ENCODE assay signal across 8 mouse cellular contexts in the genomic region with DNA sequence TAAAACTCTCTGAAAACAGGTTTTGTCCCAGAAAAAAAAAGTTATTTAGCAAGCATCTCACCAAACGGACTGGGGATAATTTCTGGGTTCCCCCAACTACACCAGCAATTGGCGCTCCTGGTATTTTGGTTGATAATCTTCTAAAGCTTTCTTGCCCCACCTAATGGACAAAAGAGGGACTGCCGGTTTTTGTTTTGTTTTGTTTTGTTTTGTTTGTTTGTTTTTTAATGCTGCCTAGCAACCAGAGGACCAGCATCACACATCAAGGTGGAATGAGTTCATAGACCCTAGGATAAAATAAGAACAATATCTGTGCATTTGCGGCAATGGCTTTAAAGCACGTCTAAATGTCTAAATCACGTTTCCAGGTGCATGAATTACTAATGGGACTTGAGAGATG. TPM values are rescaled to one million over a fixed set of nuclear protein-coding genes. Genes with fewer than 3 reads are reported as not detected.
DNase-seq lines count a peak whose midpoint lies in the region; ATAC-seq and TF ChIP-seq lines count a peak whose summit lies in the region.

No protein-coding gene starts in this region.

- no peaks in the 10 kb centered on the region for H3K36me3 ChIP-seq in forebrain, embryonic 14.5 days (ENCODE audit: control insufficient read depth, insufficient read depth, low read length)
- H3K36me3 ChIP-seq in forebrain, embryonic 16.5 days (ENCODE audit: control insufficient read depth, insufficient read depth) = no peaks in the 10 kb centered on the region
- no peaks in the 10 kb centered on the region for H3K36me3 ChIP-seq in liver, embryonic 14.5 days (replicated peaks; ENCODE audit: control insufficient read depth, insufficient read depth, low read depth)
- no peaks in the 10 kb centered on the region for H3K36me3 ChIP-seq in liver, embryonic 12.5 days
- no peaks in the 10 kb centered on the region for H3K36me3 ChIP-seq in limb, embryonic 14.5 days (ENCODE audit: control insufficient read depth, insufficient read depth, low read length)
- H3K36me3 ChIP-seq in forebrain, embryonic 13.5 days (ENCODE audit: poor library complexity, severe bottlenecking) = no peaks in the 10 kb centered on the region

- no peaks in the 10 kb centered on the region for H3K9me3 ChIP-seq in forebrain, embryonic 14.5 days (replicated peaks; ENCODE audit: control insufficient read depth, low read length)
- H3K9me3 ChIP-seq in forebrain, embryonic 16.5 days (ENCODE audit: control insufficient read depth, low read length) = no peaks in the 10 kb centered on the region
- H3K9me3 ChIP-seq in liver, embryonic 14.5 days (ENCODE audit: control insufficient read depth, low read length) = no peaks in the 10 kb centered on the region
- no peaks in the 10 kb centered on the region for H3K9me3 ChIP-seq in liver, embryonic 12.5 days (replicated peaks)
- no peaks in the 10 kb centered on the region for H3K9me3 ChIP-seq in limb, embryonic 14.5 days (ENCODE audit: control insufficient read depth, low read length)
- H3K9me3 ChIP-seq in forebrain, embryonic 13.5 days (replicated peaks) = no peaks in the 10 kb centered on the region

- H3K9ac ChIP-seq in forebrain, embryonic 14.5 days (ENCODE audit: low read length) = no peak overlapping the region
- no peak overlapping the region for H3K9ac ChIP-seq in forebrain, embryonic 16.5 days (replicated peaks; ENCODE audit: low read depth, low read length)
- H3K9ac ChIP-seq in liver, embryonic 14.5 days (replicated peaks) = no peak overlapping the region
- H3K9ac ChIP-seq in liver, embryonic 12.5 days = no peak overlapping the region
- H3K9ac ChIP-seq in limb, embryonic 14.5 days (ENCODE audit: low read depth, low read length, severe bottlenecking) = no peak overlapping the region
- H3K9ac ChIP-seq in forebrain, embryonic 13.5 days = no peak overlapping the region

- no peak for TF ChIP-seq EP300 in liver, embryonic 14.5 days (IDR thresholded peaks at IDR 0.05; ENCODE audit: low read depth)

- no peak overlapping the region for H3K27ac ChIP-seq in forebrain, embryonic 14.5 days (ENCODE audit: low read depth, low read length)
- H3K27ac ChIP-seq in forebrain, embryonic 16.5 days (ENCODE audit: low read length) = no peak overlapping the region
- H3K27ac ChIP-seq in liver, embryonic 14.5 days = no peak overlapping the region
- no peak overlapping the region for H3K27ac ChIP-seq in liver, embryonic 12.5 days
- H3K27ac ChIP-seq in limb, embryonic 14.5 days (replicated peaks; ENCODE audit: low read depth, low read length) = no peak overlapping the region
- H3K27ac ChIP-seq in forebrain, embryonic 13.5 days = no peak overlapping the region

- H3K4me3 ChIP-seq in forebrain, embryonic 14.5 days (ENCODE audit: low read depth, low read length) = no peak overlapping the region
- no peak overlapping the region for H3K4me3 ChIP-seq in forebrain, embryonic 16.5 days (replicated peaks; ENCODE audit: low read length)
- no peak overlapping the region for H3K4me3 ChIP-seq in liver, embryonic 14.5 days (ENCODE audit: insufficient read depth in 1 of 2, low read depth in 2 of 2, low read length in 2 of 2)
- no peak overlapping the region for H3K4me3 ChIP-seq in liver, embryonic 12.5 days
- no peak overlapping the region for H3K4me3 ChIP-seq in limb, embryonic 14.5 days (replicated peaks; ENCODE audit: low read length)
- H3K4me3 ChIP-seq in forebrain, embryonic 13.5 days = no peak overlapping the region

- no peak for ATAC-seq in forebrain, embryonic 14.5 days
- no peak for ATAC-seq in forebrain, embryonic 16.5 days
- ATAC-seq in liver, embryonic 14.5 days (ENCODE audit: insufficient read depth) = no peak
- no peak for ATAC-seq in liver, embryonic 12.5 days
- ATAC-seq in limb, embryonic 14.5 days (ENCODE audit: low FRiP score, low read depth) = no peak
- ATAC-seq in forebrain, embryonic 13.5 days = no peak

- no peak for TF ChIP-seq POLR2A in limb, embryonic 14.5 days (IDR thresholded peaks at IDR 0.05; ENCODE audit: borderline replicate concordance, extremely low read depth, insufficient read depth, insufficient read length)

- DNase-seq in forebrain, embryonic 14.5 days (ENCODE audit: low spot score) = peak; percentile 50
- peak; percentile 22 to 59 (median 41) for DNase-seq in liver, embryonic 14.5 days (ENCODE audit: low read depth in 3 of 3, low spot score in 3 of 3)
- DNase-seq in ZHBTc4 (ENCODE audit: low read depth, low spot score) = peak; percentile 55
- peak; percentile 18 for DNase-seq in limb, embryonic 14.5 days (ENCODE audit: low spot score)
- DNase-seq in ovary, adult 18-20 months (ENCODE audit: low spot score) = no peak

- peak; percentile 56 for TF ChIP-seq CTCF in liver, embryonic 14.5 days (IDR thresholded peaks at IDR 0.05; ENCODE audit: low read depth)

- WGBS in forebrain, embryonic 14.5 days = 47% methylated on average over 6 of the region's 6 CpGs
- 47% methylated on average over 6 of the region's 6 CpGs for WGBS in forebrain, embryonic 16.5 days
- 32% methylated on average over 6 of the region's 6 CpGs for WGBS in liver, embryonic 14.5 days (ENCODE audit: insufficient replicate concordance)
- WGBS in liver, embryonic 12.5 days (ENCODE audit: insufficient replicate concordance) = 33% methylated on average over 6 of the region's 6 CpGs
- WGBS in limb, embryonic 14.5 days = 41% methylated on average over 6 of the region's 6 CpGs
- 44% methylated on average over 6 of the region's 6 CpGs for WGBS in forebrain, embryonic 13.5 days

- H3K4me1 ChIP-seq in forebrain, embryonic 14.5 days (ENCODE audit: control insufficient read depth, insufficient read depth, low read length) = no peaks in the 10 kb centered on the region
- no peaks in the 10 kb centered on the region for H3K4me1 ChIP-seq in forebrain, embryonic 16.5 days (replicated peaks; ENCODE audit: control insufficient read depth, insufficient read depth, low read length)
- H3K4me1 ChIP-seq in liver, embryonic 14.5 days (replicated peaks; ENCODE audit: control insufficient read depth in 2 of 2, insufficient read depth in 2 of 2, low read length in 1 of 2) = no peaks in the 10 kb centered on the region
- no peaks in the 10 kb centered on the region for H3K4me1 ChIP-seq in liver, embryonic 12.5 days
- no peaks in the 10 kb centered on the region for H3K4me1 ChIP-seq in limb, embryonic 14.5 days (ENCODE audit: control insufficient read depth, insufficient read depth, low read length)
- no peaks in the 10 kb centered on the region for H3K4me1 ChIP-seq in forebrain, embryonic 13.5 days

- H3K4me2 ChIP-seq in forebrain, embryonic 14.5 days (ENCODE audit: low read length) = no peak overlapping the region
- H3K4me2 ChIP-seq in forebrain, embryonic 16.5 days (ENCODE audit: low read length) = no peak overlapping the region
- no peak overlapping the region for H3K4me2 ChIP-seq in liver, embryonic 14.5 days (ENCODE audit: low read depth)
- no peak overlapping the region for H3K4me2 ChIP-seq in liver, embryonic 12.5 days
- no peak overlapping the region for H3K4me2 ChIP-seq in limb, embryonic 14.5 days (replicated peaks; ENCODE audit: low read depth, low read length, severe bottlenecking)
- H3K4me2 ChIP-seq in forebrain, embryonic 13.5 days = no peak overlapping the region

- H3K27me3 ChIP-seq in forebrain, embryonic 14.5 days (replicated peaks; ENCODE audit: control insufficient read depth, insufficient read depth, low read length) = no peaks in the 10 kb centered on the region
- no peaks in the 10 kb centered on the region for H3K27me3 ChIP-seq in forebrain, embryonic 16.5 days (replicated peaks; ENCODE audit: control insufficient read depth, insufficient read depth, low read length)
- no peaks in the 10 kb centered on the region for H3K27me3 ChIP-seq in liver, embryonic 14.5 days (ENCODE audit: control insufficient read depth, insufficient read depth, low read length)
- H3K27me3 ChIP-seq in liver, embryonic 12.5 days (replicated peaks) = peaks cover 10% of the 10 kb centered on the region; the same call in 1 of the 2 replicates
- no peaks in the 10 kb centered on the region for H3K27me3 ChIP-seq in limb, embryonic 14.5 days (ENCODE audit: control insufficient read depth, insufficient read depth, low read length)
- 0 out of 2 replicates have a peak, but pooled peaks cover 2% of the 10 kb centered on the region for H3K27me3 ChIP-seq in forebrain, embryonic 13.5 days

RNA-seq across cellular contexts. Expression of gene Sh3kbp1, which starts 20.1 kb away (rescaled TPM):
- 38.7 and 43.9 TPM in 2 replicates for polyA plus RNA-seq in forebrain, embryonic 14.5 days (2014; fragmentation: Nextera tagmentation; extraction: Ambion mirVana)
- 52.3 and 57.5 TPM in 2 replicates for polyA plus RNA-seq in forebrain, embryonic 16.5 days (2015; fragmentation: Nextera tagmentation; extraction: Ambion mirVana)
- 3.0 and 4.0 TPM in 2 replicates for polyA plus RNA-seq in liver, embryonic 14.5 days (2012; rRNA removed)
- polyA plus RNA-seq in liver, embryonic 14.5 days (2014; fragmentation: Nextera tagmentation; extraction: Ambion mirVana) = 9.9 and 11.2 TPM in 2 replicates
- 16.1 and 16.8 TPM in 2 replicates for polyA plus RNA-seq in liver, embryonic 12.5 days (2016; fragmentation: Nextera tagmentation; extraction: Ambion mirVana)
- polyA plus RNA-seq in limb, embryonic 14.5 days (2012; rRNA removed) = 22.1 and 26.7 TPM in 2 replicates
- polyA plus RNA-seq in limb, embryonic 14.5 days (2014; fragmentation: Nextera tagmentation; extraction: Ambion mirVana) = 46.4 and 49.8 TPM in 2 replicates
- 28.8 and 33.4 TPM in 2 replicates for polyA plus RNA-seq in forebrain, embryonic 13.5 days (2015; fragmentation: Nextera tagmentation; extraction: Ambion mirVana)
